Mouse (Mus musculus): ENCODE measurements around the gene Thsd4. TPM values are rescaled to one million over a fixed set of nuclear protein-coding genes. Genes with fewer than 3 reads are reported as not detected.
A peak's percentile ranks its signal among the peaks of the same experiment; 100 is the strongest.
"Not testable (repeated sequence)": the region's sequence is repeated elsewhere in the genome, so short reads cannot be mapped to it uniquely, and the experiment has no call there.

Gene Thsd4
- polyA plus RNA-seq, 1 experiment from 2014 or later, result 6.4 TPM

GRCm38 (mm10) chr9:59961201-59961955 lies 560.5 kb downstream of the Thsd4 start:
- 55% methylated on average over 14 of the region's 14 CpGs for WGBS
- Histone ChIP-seq H3K4me3 (replicated peaks; ENCODE audit: low read length) (no peak overlapping the region), H3K36me3 (replicated peaks; ENCODE audit: control insufficient read depth, insufficient read depth) (no peaks in the 10 kb centered on the region), H3K27ac (no peak overlapping the region), H3K9ac (no peak overlapping the region), H3K4me1 (replicated peaks; ENCODE audit: control insufficient read depth, insufficient read depth, low read length) (no peaks in the 10 kb centered on the region), H3K27me3 (ENCODE audit: control insufficient read depth, insufficient read depth, low read length) (no peaks in the 10 kb centered on the region), H3K4me2 (replicated peaks) (no peak overlapping the region), H3K9me3 (ENCODE audit: control insufficient read depth, low read length) (no peaks in the 10 kb centered on the region)
- no peak for DNase-seq (ENCODE audit: low spot score)
- ATAC-seq (ENCODE audit: low FRiP score), result no peak

GRCm38 (mm10) chr9:59960559-59960958 lies 561.3 kb downstream of the Thsd4 start, which contains the start of gene Nr2e3:
TSS of gene Nr2e3 (minus strand) at chr9:59960659.
- H3K27me3 ChIP-seq (ENCODE audit: control insufficient read depth, insufficient read depth, low read length), result no peaks in the 10 kb centered on the region
- H3K4me3 ChIP-seq (replicated peaks; ENCODE audit: low read length), result no peak within 1 kb of the TSS
- H3K9me3 ChIP-seq (ENCODE audit: control insufficient read depth, low read length), result no peaks in the 10 kb centered on the region
- H3K9ac ChIP-seq, result no peak within 1 kb of the TSS
- H3K27ac ChIP-seq, result no peak within 1 kb of the TSS
- DNase-seq (ENCODE audit: low spot score), result no peak
- WGBS, result 88% methylated on average over 10 of the region's 10 CpGs
- no peaks in the 10 kb centered on the region for H3K4me1 ChIP-seq (replicated peaks; ENCODE audit: control insufficient read depth, insufficient read depth, low read length)
- ATAC-seq (ENCODE audit: low FRiP score), result no peak
- no peak within 1 kb of the TSS for H3K4me2 ChIP-seq (replicated peaks)
- H3K36me3 ChIP-seq (replicated peaks; ENCODE audit: control insufficient read depth, insufficient read depth), result no peaks in the 10 kb centered on the region

- DNase-seq (ENCODE audit: low spot score) (peak; percentile 93), ATAC-seq (ENCODE audit: low FRiP score) (peak; percentile 46; the same call in 1 of the 2 replicates)
- H3K4me2 ChIP-seq (replicated peaks), result no peak overlapping the region
- WGBS, result 3% methylated on average over 8 of the region's 8 CpGs
- no peaks in the 10 kb centered on the region for H3K36me3 ChIP-seq (replicated peaks; ENCODE audit: control insufficient read depth, insufficient read depth)
- no peaks in the 10 kb centered on the region for H3K27me3 ChIP-seq (ENCODE audit: control insufficient read depth, insufficient read depth, low read length)
- H3K9ac ChIP-seq, result no peak overlapping the region
- no peak overlapping the region for H3K27ac ChIP-seq
- no peak overlapping the region for H3K4me3 ChIP-seq (replicated peaks; ENCODE audit: low read length)
- H3K4me1 ChIP-seq (replicated peaks; ENCODE audit: control insufficient read depth, insufficient read depth, low read length), result no peaks in the 10 kb centered on the region
- no peaks in the 10 kb centered on the region for H3K9me3 ChIP-seq (ENCODE audit: control insufficient read depth, low read length)
Measured at GRCm38 (mm10) chr9:59959276-59959675, 562.6 kb downstream of the Thsd4 start.

- not testable (repeated sequence) for ATAC-seq (ENCODE audit: low FRiP score); H3K36me3 ChIP-seq (replicated peaks; ENCODE audit: control insufficient read depth, insufficient read depth); H3K4me2 ChIP-seq (replicated peaks); DNase-seq (ENCODE audit: low spot score); H3K4me1 ChIP-seq (replicated peaks; ENCODE audit: control insufficient read depth, insufficient read depth, low read length); H3K4me3 ChIP-seq (replicated peaks; ENCODE audit: low read length); H3K27ac ChIP-seq; H3K9ac ChIP-seq; H3K27me3 ChIP-seq (ENCODE audit: control insufficient read depth, insufficient read depth, low read length); H3K9me3 ChIP-seq (ENCODE audit: control insufficient read depth, low read length)
- WGBS, result 61% methylated on average over 1 of the region's 1 CpGs
Measured at GRCm38 (mm10) chr9:59958115-59958514, 563.7 kb downstream of the Thsd4 start.

GRCm38 (mm10) chr9:59956496-59956895 lies 565.4 kb downstream of the Thsd4 start:
- H3K4me3 ChIP-seq (replicated peaks; ENCODE audit: low read length), result no peak overlapping the region
- 44% methylated on average over 6 of the region's 6 CpGs for WGBS
- H3K9ac ChIP-seq, result no peak overlapping the region
- H3K4me2 ChIP-seq (replicated peaks), result no peak overlapping the region
- no peak overlapping the region for H3K27ac ChIP-seq
- H3K4me1 ChIP-seq (replicated peaks; ENCODE audit: control insufficient read depth, insufficient read depth, low read length), result no peaks in the 10 kb centered on the region
- no peaks in the 10 kb centered on the region for H3K36me3 ChIP-seq (replicated peaks; ENCODE audit: control insufficient read depth, insufficient read depth)
- no peak for DNase-seq (ENCODE audit: low spot score)
- no peaks in the 10 kb centered on the region for H3K27me3 ChIP-seq (ENCODE audit: control insufficient read depth, insufficient read depth, low read length)
- H3K9me3 ChIP-seq (ENCODE audit: control insufficient read depth, low read length), result no peaks in the 10 kb centered on the region
- ATAC-seq (ENCODE audit: low FRiP score), result no peak

GRCm38 (mm10) chr9:59955692-59956091 lies 566.2 kb downstream of the Thsd4 start:
- no peak overlapping the region for H3K4me2 ChIP-seq (replicated peaks)
- no peak overlapping the region for H3K27ac ChIP-seq
- H3K36me3 ChIP-seq (replicated peaks; ENCODE audit: control insufficient read depth, insufficient read depth), result no peaks in the 10 kb centered on the region
- DNase-seq (ENCODE audit: low spot score) (no peak), ATAC-seq (ENCODE audit: low FRiP score) (no peak)
- H3K4me3 ChIP-seq (replicated peaks; ENCODE audit: low read length), result no peak overlapping the region
- no peak overlapping the region for H3K9ac ChIP-seq
- no peaks in the 10 kb centered on the region for H3K9me3 ChIP-seq (ENCODE audit: control insufficient read depth, low read length)
- H3K27me3 ChIP-seq (ENCODE audit: control insufficient read depth, insufficient read depth, low read length), result no peaks in the 10 kb centered on the region
- WGBS, result 70% methylated on average over 6 of the region's 6 CpGs
- no peaks in the 10 kb centered on the region for H3K4me1 ChIP-seq (replicated peaks; ENCODE audit: control insufficient read depth, insufficient read depth, low read length)

GRCm38 (mm10) chr9:59955199-59955598 lies 566.6 kb downstream of the Thsd4 start:
- Histone ChIP-seq H3K27ac (no peak overlapping the region), H3K4me3 (replicated peaks; ENCODE audit: low read length) (no peak overlapping the region), H3K9me3 (ENCODE audit: control insufficient read depth, low read length) (no peaks in the 10 kb centered on the region), H3K36me3 (replicated peaks; ENCODE audit: control insufficient read depth, insufficient read depth) (no peaks in the 10 kb centered on the region), H3K4me1 (replicated peaks; ENCODE audit: control insufficient read depth, insufficient read depth, low read length) (no peaks in the 10 kb centered on the region), H3K27me3 (ENCODE audit: control insufficient read depth, insufficient read depth, low read length) (no peaks in the 10 kb centered on the region), H3K9ac (no peak overlapping the region), H3K4me2 (replicated peaks) (no peak overlapping the region)
- DNase-seq (ENCODE audit: low spot score) (no peak), ATAC-seq (ENCODE audit: low FRiP score) (no peak)
- 63% methylated on average over 3 of the region's 3 CpGs for WGBS

GRCm38 (mm10) chr9:59953556-59953955 lies 568.3 kb downstream of the Thsd4 start:
- 87% methylated on average over 7 of the region's 7 CpGs for WGBS
- no peak overlapping the region for H3K27ac ChIP-seq
- H3K36me3 ChIP-seq (replicated peaks; ENCODE audit: control insufficient read depth, insufficient read depth), result no peaks in the 10 kb centered on the region
- no peaks in the 10 kb centered on the region for H3K4me1 ChIP-seq (replicated peaks; ENCODE audit: control insufficient read depth, insufficient read depth, low read length)
- no peaks in the 10 kb centered on the region for H3K9me3 ChIP-seq (ENCODE audit: control insufficient read depth, low read length)
- H3K27me3 ChIP-seq (ENCODE audit: control insufficient read depth, insufficient read depth, low read length), result no peaks in the 10 kb centered on the region
- no peak overlapping the region for H3K9ac ChIP-seq
- no peak overlapping the region for H3K4me3 ChIP-seq (replicated peaks; ENCODE audit: low read length)
- no peak overlapping the region for H3K4me2 ChIP-seq (replicated peaks)
- DNase-seq (ENCODE audit: low spot score), result no peak
- ATAC-seq (ENCODE audit: low FRiP score), result no peak

GRCm38 (mm10) chr9:59952515-59953070 lies 569.3 kb downstream of the Thsd4 start:
- no peak overlapping the region for H3K4me3 ChIP-seq (replicated peaks; ENCODE audit: low read length)
- no peaks in the 10 kb centered on the region for H3K27me3 ChIP-seq (ENCODE audit: control insufficient read depth, insufficient read depth, low read length)
- no peak overlapping the region for H3K9ac ChIP-seq
- ATAC-seq (ENCODE audit: low FRiP score) (no peak), DNase-seq (ENCODE audit: low spot score) (no peak)
- H3K9me3 ChIP-seq (ENCODE audit: control insufficient read depth, low read length), result no peaks in the 10 kb centered on the region
- H3K36me3 ChIP-seq (replicated peaks; ENCODE audit: control insufficient read depth, insufficient read depth), result no peaks in the 10 kb centered on the region
- no peaks in the 10 kb centered on the region for H3K4me1 ChIP-seq (replicated peaks; ENCODE audit: control insufficient read depth, insufficient read depth, low read length)
- H3K27ac ChIP-seq, result no peak overlapping the region
- WGBS, result 61% methylated on average over 6 of the region's 8 CpGs
- no peak overlapping the region for H3K4me2 ChIP-seq (replicated peaks)

All from hindbrain, embryonic 14.5 days (tissue).